Mouse (Mus musculus): ENCODE measurements around the gene Vps29.

Gene Vps29

GRCm38 (mm10) chr5:122336554-122337294 is 17.4 kb upstream of the Vps29 start:
- DNase-seq = no peak

GRCm38 (mm10) chr5:122342874-122343273 is 11.3 kb upstream of the Vps29 start:
- DNase-seq = no peak

- DNase-seq = no peak
Observed at GRCm38 (mm10) chr5:122343768-122344167, 10.4 kb upstream of the Vps29 start.

- peak; percentile 82 to 84 for DNase-seq
Observed at GRCm38 (mm10) chr5:122344260-122344659, 9.9 kb upstream of the Vps29 start.

GRCm38 (mm10) chr5:122345777-122346176 is 8.4 kb upstream of the Vps29 start:
- no peak for DNase-seq

GRCm38 (mm10) chr5:122354492-122355067 is 411 bp downstream of the Vps29 start:
- DNase-seq = no peak

GRCm38 (mm10) chr5:122371591-122372191 is 17.5 kb downstream of the Vps29 start, which contains the start of gene Gpn3:
Gpn3 (plus strand) TSS chr5:122371876.
- peak in 1 of 2 experiments; percentile 84 for DNase-seq

- DNase-seq = peak in 1 of 2 experiments; percentile 99
Observed at GRCm38 (mm10) chr5:122372192-122372769, 18.1 kb downstream of the Vps29 start, which contains the start of gene Fam216a. Fam216a (minus strand) TSS chr5:122372364.

- DNase-seq = no peak
Observed at GRCm38 (mm10) chr5:122372878-122373277, 18.7 kb downstream of the Vps29 start.

GRCm38 (mm10) chr5:122377101-122377833 is 23.1 kb downstream of the Vps29 start:
- DNase-seq = peak in 1 of 2 experiments; percentile 0

- DNase-seq = peak in 1 of 2 experiments; percentile 2
Observed at GRCm38 (mm10) chr5:122378171-122378570, 24.0 kb downstream of the Vps29 start.

GRCm38 (mm10) chr5:122379374-122380155 is 25.4 kb downstream of the Vps29 start:
- DNase-seq = peak; percentile 68 to 74

GRCm38 (mm10) chr5:122390006-122390405 is 35.8 kb downstream of the Vps29 start:
- DNase-seq = no peak

- DNase-seq = no peak
Observed at GRCm38 (mm10) chr5:122390671-122391070, 36.5 kb downstream of the Vps29 start.

GRCm38 (mm10) chr5:122391178-122391785 is 37.1 kb downstream of the Vps29 start:
- DNase-seq = peak in 1 of 2 experiments; percentile 27

GRCm38 (mm10) chr5:122391786-122392180 is 37.6 kb downstream of the Vps29 start, which contains the start of gene Arpc3:
Arpc3 (plus strand) TSS chr5:122391878.
- DNase-seq = peak; percentile 89 to 90

- DNase-seq = peak; percentile 21 to 41
Observed at GRCm38 (mm10) chr5:122392227-122393004, 38.2 kb downstream of the Vps29 start.

GRCm38 (mm10) chr5:122393887-122394286 is 39.7 kb downstream of the Vps29 start:
- peak; percentile 75 to 81 for DNase-seq

GRCm38 (mm10) chr5:122396791-122397190 is 42.6 kb downstream of the Vps29 start:
- peak; percentile 41 to 62 for DNase-seq

GRCm38 (mm10) chr5:122397495-122397894 is 43.3 kb downstream of the Vps29 start:
- DNase-seq = no peak
